Comparison of ENCODE assay signal across 7 mouse cellular contexts in genomic region chr16:33942341-33942740, GRCm38 (mm10). TPM values are rescaled to one million over a fixed set of nuclear protein-coding genes. Genes with fewer than 3 reads are reported as not detected.
A peak's percentile ranks its signal among the peaks of the same experiment; 100 is the strongest.
DNase-seq lines count a peak whose midpoint lies in the region; ATAC-seq and TF ChIP-seq lines count a peak whose summit lies in the region.

No protein-coding gene starts in this region.

- no peak overlapping the region; the same call in 1 of the 2 replicates for H3K4me2 ChIP-seq in lung, embryonic 14.5 days
- H3K4me2 ChIP-seq in embryonic facial prominence, embryonic 14.5 days (ENCODE audit: low read depth, low read length), result no peak overlapping the region
- no peak overlapping the region for H3K4me2 ChIP-seq in lung, postnatal 0 days (replicated peaks; ENCODE audit: low read depth, low read length)

- H3K4me3 ChIP-seq in lung, embryonic 14.5 days (ENCODE audit: low read depth, low read length), result no peak overlapping the region
- no peak overlapping the region for H3K4me3 ChIP-seq in embryonic facial prominence, embryonic 14.5 days (ENCODE audit: low read depth, low read length)
- no peak overlapping the region for H3K4me3 ChIP-seq in lung, postnatal 0 days (ENCODE audit: low read depth, low read length)

- peak overlapping the region; percentile 62 for H3K27ac ChIP-seq in lung, embryonic 14.5 days (ENCODE audit: low read depth)
- H3K27ac ChIP-seq in embryonic facial prominence, embryonic 14.5 days (replicated peaks; ENCODE audit: low read depth, low read length), result peak overlapping the region; percentile 13
- H3K27ac ChIP-seq in lung, postnatal 0 days (ENCODE audit: low read length), result no peak overlapping the region

- intact Hi-C loops in left cerebral cortex, postnatal 14 days (cut with DNase I), result loop anchor here (5.0 kb wide), 1 partner anchor 50 kb away; no protein-coding TSS in a partner anchor

- H3K4me1 ChIP-seq in lung, embryonic 14.5 days (ENCODE audit: insufficient read depth), result peaks cover 58% of the 10 kb centered on the region
- peaks cover 51% of the 10 kb centered on the region for H3K4me1 ChIP-seq in embryonic facial prominence, embryonic 14.5 days (ENCODE audit: control insufficient read depth, insufficient read depth, low read length)
- no peaks in the 10 kb centered on the region; the same call in 1 of the 2 replicates for H3K4me1 ChIP-seq in lung, postnatal 0 days (ENCODE audit: insufficient read depth, low read depth, low read length)

- no peaks in the 10 kb centered on the region for H3K36me3 ChIP-seq in lung, embryonic 14.5 days (ENCODE audit: insufficient read depth)
- H3K36me3 ChIP-seq in embryonic facial prominence, embryonic 14.5 days (ENCODE audit: control insufficient read depth, insufficient read depth, low read length), result 0 out of 2 replicates have a peak, but pooled peaks cover 4% of the 10 kb centered on the region
- H3K36me3 ChIP-seq in lung, postnatal 0 days (ENCODE audit: insufficient read depth, low read length), result no peaks in the 10 kb centered on the region

- no peak for TF ChIP-seq EP300 in lung, postnatal 0 days (IDR thresholded peaks at IDR 0.05)

- no peak overlapping the region for H3K9ac ChIP-seq in lung, embryonic 14.5 days
- no peak overlapping the region for H3K9ac ChIP-seq in embryonic facial prominence, embryonic 14.5 days (ENCODE audit: low read depth, low read length)
- H3K9ac ChIP-seq in lung, postnatal 0 days (replicated peaks; ENCODE audit: low read depth), result no peak overlapping the region

- no peak for TF ChIP-seq CTCF in lung, embryonic 14.5 days (IDR thresholded peaks at IDR 0.05; ENCODE audit: low read depth)
- TF ChIP-seq CTCF in lung, postnatal 0 days (IDR thresholded peaks at IDR 0.05), result no peak

- no peaks in the 10 kb centered on the region for H3K9me3 ChIP-seq in lung, embryonic 14.5 days (ENCODE audit: low read depth, low read length)
- no peaks in the 10 kb centered on the region for H3K9me3 ChIP-seq in embryonic facial prominence, embryonic 14.5 days (ENCODE audit: control insufficient read depth, low read length)
- no peaks in the 10 kb centered on the region for H3K9me3 ChIP-seq in lung, postnatal 0 days (ENCODE audit: low read length)

- no peaks in the 10 kb centered on the region for H3K27me3 ChIP-seq in lung, embryonic 14.5 days (ENCODE audit: insufficient read depth, low read length)
- H3K27me3 ChIP-seq in embryonic facial prominence, embryonic 14.5 days (replicated peaks; ENCODE audit: control insufficient read depth, insufficient read depth, low read length), result no peaks in the 10 kb centered on the region
- H3K27me3 ChIP-seq in lung, postnatal 0 days (replicated peaks; ENCODE audit: insufficient read depth, low read length), result no peaks in the 10 kb centered on the region

- DNase-seq in lung, embryonic 14.5 days, result peak; percentile 85
- DNase-seq in lung, postnatal 25 days (ENCODE audit: low spot score), result no peak
- DNase-seq in embryonic facial prominence, embryonic 14.5 days (ENCODE audit: low spot score), result peak; percentile 72
- peak; percentile 78 for DNase-seq in heart, postnatal 4 days
- peak; percentile 47 for DNase-seq in lung, postnatal 0 days (ENCODE audit: low spot score)
- DNase-seq in left cerebral cortex, postnatal 14 days (ENCODE audit: low spot score in 2 of 2), result no peak
- DNase-seq in frontal cortex, postnatal 10 days (ENCODE audit: low spot score in 2 of 2), result no peak

- 25% methylated on average over 11 of the region's 11 CpGs for WGBS in lung, embryonic 14.5 days
- WGBS in embryonic facial prominence, embryonic 14.5 days, result 28% methylated on average over 11 of the region's 11 CpGs
- WGBS in lung, postnatal 0 days, result 39% methylated on average over 11 of the region's 11 CpGs

- peak; percentile 29; the same call in 1 of the 2 replicates for ATAC-seq in lung, embryonic 14.5 days (ENCODE audit: insufficient read depth)
- 0 out of 2 replicates have a peak, but pooled peaks have one; percentile 13 for ATAC-seq in embryonic facial prominence, embryonic 14.5 days (ENCODE audit: low read depth)
- ATAC-seq in lung, postnatal 0 days, result peak; percentile 10; the same call in 1 of the 2 replicates

RNA-seq across cellular contexts. Expression of gene Umps, which starts 24.5 kb away (rescaled TPM):
- polyA plus RNA-seq in lung, embryonic 14.5 days (2014; fragmentation: Nextera tagmentation; extraction: Ambion mirVana), result 69.9 and 71.1 TPM in 2 replicates
- polyA plus RNA-seq in embryonic facial prominence, embryonic 14.5 days (2014; fragmentation: Nextera tagmentation; extraction: Ambion mirVana), result 45.7 and 51.2 TPM in 2 replicates
- total RNA-seq in heart, postnatal 4 days (2021), result 10 to 100 TPM; 17.0 to 18.1 TPM
- polyA plus RNA-seq in lung, postnatal 0 days (2015; fragmentation: Nextera tagmentation; extraction: Ambion mirVana), result 10.3 and 11.1 TPM in 2 replicates
- total RNA-seq in left cerebral cortex, postnatal 14 days (2021), result 10 to 100 TPM; 14.6 to 15.3 TPM

Comparison
In these comparisons a context has a peak if more than half of its experiments do, and no peak if none do; other contexts are left out.
1. DNase-seq: peak in lung, embryonic 14.5 days (single experiment), embryonic facial prominence, embryonic 14.5 days (single experiment), heart, postnatal 4 days (single experiment) and lung, postnatal 0 days (single experiment); none in lung, postnatal 25 days (single experiment), left cerebral cortex, postnatal 14 days (0 of 2) and frontal cortex, postnatal 10 days (0 of 2).
2. Peak in every context shown above with its lines, with median percentiles within 50 percentile points of each other: ATAC-seq.